Mouse (Mus musculus) induced T-regulatory cell, adult 2 months (primary cell): ENCODE measurements at regions not wholly inside any gene's neighbourhood (a gene's known extent, or its start where the extent isn't known, plus 50 kb on each side); places are given as distances from the start of the nearest gene placed in this dataset.

Experiments
- DNase-seq: peaks from one replicate; pipeline ENCODE4 v3.0.0-alpha.2; 2012; ENCODE audit warnings: low read depth

- DNase-seq = no peak
Measured at GRCm38 (mm10) chr3:118418981-118419380, 142.9 kb upstream of the Dpyd start.

- DNase-seq = no peak
Measured at GRCm38 (mm10) chr3:118421701-118422100, 140.2 kb upstream of the Dpyd start.

- DNase-seq = no peak
Measured at GRCm38 (mm10) chr3:118425748-118426147, 136.2 kb upstream of the Dpyd start.

- peak; percentile 3 for DNase-seq
Measured at GRCm38 (mm10) chr3:118428523-118428922, 133.4 kb upstream of the Dpyd start.

GRCm38 (mm10) chr3:118429825-118430630, 131.9 kb upstream of the Dpyd start:
- no peak for DNase-seq

- no peak for DNase-seq
Measured at GRCm38 (mm10) chr3:118430631-118430906, 131.4 kb upstream of the Dpyd start.

GRCm38 (mm10) chr3:118431031-118431723, 130.8 kb upstream of the Dpyd start:
- DNase-seq = no peak

GRCm38 (mm10) chr3:118433441-118434021, 128.4 kb upstream of the Dpyd start:
- no peak for DNase-seq

GRCm38 (mm10) chr3:118434311-118434710, 127.6 kb upstream of the Dpyd start:
- DNase-seq = no peak

GRCm38 (mm10) chr3:118434847-118435246, 127.1 kb upstream of the Dpyd start:
- DNase-seq = no peak

GRCm38 (mm10) chr3:118435248-118435647, 126.7 kb upstream of the Dpyd start:
- DNase-seq = no peak

- DNase-seq = no peak
Measured at GRCm38 (mm10) chr3:118443742-118444332, 118.1 kb upstream of the Dpyd start.

- DNase-seq = no peak
Measured at GRCm38 (mm10) chr3:118445360-118445759, 116.6 kb upstream of the Dpyd start.

- DNase-seq = no peak
Measured at GRCm38 (mm10) chr3:118459636-118460035, 102.3 kb upstream of the Dpyd start.

GRCm38 (mm10) chr3:118465611-118466010, 96.3 kb upstream of the Dpyd start:
- DNase-seq = no peak

GRCm38 (mm10) chr3:118472215-118472799, 89.6 kb upstream of the Dpyd start:
- DNase-seq = no peak

GRCm38 (mm10) chr3:118478065-118478464, 83.9 kb upstream of the Dpyd start:
- no peak for DNase-seq

GRCm38 (mm10) chr3:118480515-118481248, 81.2 kb upstream of the Dpyd start:
- DNase-seq = no peak

GRCm38 (mm10) chr3:118485966-118486365, 76.0 kb upstream of the Dpyd start:
- DNase-seq = no peak

- no peak for DNase-seq
Measured at GRCm38 (mm10) chr3:118487408-118487807, 74.5 kb upstream of the Dpyd start.

GRCm38 (mm10) chr3:118491101-118491500, 70.8 kb upstream of the Dpyd start:
- DNase-seq = no peak

GRCm38 (mm10) chr3:118491871-118492270, 70.1 kb upstream of the Dpyd start:
- DNase-seq = no peak
